Mouse (Mus musculus): ENCODE data around the gene Cln3.

- TF ChIP-seq USF1 (IDR thresholded peaks at IDR 0.05; ENCODE audit: low read depth) (peak; percentile 90), MYOD1 (IDR thresholded peaks at IDR 0.05; ENCODE audit: control insufficient read depth in 1 of 3, insufficient read length in 2 of 3, low read depth in 2 of 3) (no peak), POLR2A (IDR thresholded peaks at IDR 0.05; ENCODE audit: insufficient read length, low read depth) (no peak), CEBPB (IDR thresholded peaks at IDR 0.05; ENCODE audit: insufficient read depth, poor library complexity, severe bottlenecking) (no peak), MYOG (IDR thresholded peaks at IDR 0.05; ENCODE audit: control insufficient read depth in 1 of 3, insufficient read depth in 1 of 3, insufficient read length in 2 of 3, low read depth in 2 of 3) (no peak), MAX (IDR thresholded peaks at IDR 0.05; ENCODE audit: low read depth) (no peak), TCF12 (IDR thresholded peaks at IDR 0.05; ENCODE audit: insufficient read depth, poor library complexity, severe bottlenecking) (no peak)
These were observed 2.3 kb downstream of the Cln3 start for GRCm38 (mm10) chr7:126583251-126583709.

All from myocyte (in vitro differentiated cells).